ENCODE assay signal across 11 mouse cellular contexts in the genomic region with DNA sequence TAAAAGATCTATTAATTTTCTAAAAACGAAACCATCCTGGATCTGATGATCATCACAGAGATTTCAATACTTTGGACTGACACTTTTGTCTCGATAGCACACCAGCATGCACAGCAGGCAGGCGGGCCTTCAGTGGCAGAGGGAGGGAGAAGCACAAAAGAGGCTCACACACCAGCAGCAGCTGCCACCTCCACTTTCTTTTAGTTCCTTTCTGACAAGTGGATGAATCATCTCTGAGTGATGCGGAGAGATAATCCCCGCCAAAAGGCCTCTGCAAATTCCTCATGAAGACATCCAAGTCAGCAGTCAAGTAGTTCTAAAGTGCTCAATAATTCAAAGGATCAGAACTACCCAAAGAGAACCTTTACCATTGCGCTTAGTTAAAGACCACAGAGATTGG. TPM values are rescaled to one million over a fixed set of nuclear protein-coding genes. Genes with fewer than 3 reads are reported as not detected.
DNase-seq lines count a peak whose midpoint lies in the region; ATAC-seq lines count a peak whose summit lies in the region.
"Had no signal": no experiment of that assay in that cellular context is flagged by ENCODE, and none has a peak within 500 bp of the region (broad histone marks: within the 10 kb centered on the region; RNA-seq: fewer than 3 reads in every experiment).

No protein-coding gene starts in this region.

- WGBS in neural tube, embryonic 11.5 days, result 78% methylated on average over 6 of the region's 6 CpGs
- WGBS in hindbrain, embryonic 13.5 days, result 34% methylated on average over 6 of the region's 6 CpGs
- 40% methylated on average over 6 of the region's 6 CpGs for WGBS in neural tube, embryonic 15.5 days

- H3K9ac ChIP-seq in neural tube, embryonic 11.5 days (ENCODE audit: low read length), result no peak overlapping the region
- H3K9ac ChIP-seq in hindbrain, embryonic 13.5 days, result no peak overlapping the region
- H3K9ac ChIP-seq in neural tube, embryonic 15.5 days (replicated peaks), result no peak overlapping the region

- ATAC-seq in CD4-positive, CD25-positive, alpha-beta regulatory T cell, adult 4 months, result no peak
- no peak for ATAC-seq in neural tube, embryonic 11.5 days (ENCODE audit: insufficient read depth, low FRiP score, low TSS enrichment)
- no peak for ATAC-seq in hindbrain, embryonic 13.5 days (ENCODE audit: low FRiP score)
- ATAC-seq in neural tube, embryonic 15.5 days (ENCODE audit: low FRiP score), result no peak

- no peak overlapping the region for H3K4me3 ChIP-seq in neural tube, embryonic 11.5 days (ENCODE audit: low read depth, low read length)
- H3K4me3 ChIP-seq in hindbrain, embryonic 13.5 days, result no peak overlapping the region
- H3K4me3 ChIP-seq in neural tube, embryonic 15.5 days (replicated peaks), result no peak overlapping the region

- H3K4me1 ChIP-seq in neural tube, embryonic 11.5 days (ENCODE audit: control insufficient read depth, insufficient read depth, low read length), result peaks cover 28% of the 10 kb centered on the region
- H3K4me1 ChIP-seq in hindbrain, embryonic 13.5 days (replicated peaks), result peaks cover 83% of the 10 kb centered on the region
- H3K4me1 ChIP-seq in neural tube, embryonic 15.5 days, result peaks cover 76% of the 10 kb centered on the region

- peaks cover 9% of the 10 kb centered on the region for H3K36me3 ChIP-seq in neural tube, embryonic 11.5 days (ENCODE audit: control insufficient read depth, insufficient read depth, low read length)
- peaks cover 30% of the 10 kb centered on the region for H3K36me3 ChIP-seq in hindbrain, embryonic 13.5 days
- peaks cover 18% of the 10 kb centered on the region for H3K36me3 ChIP-seq in neural tube, embryonic 15.5 days

- peak; percentile 24 for DNase-seq in CD4-positive, CD25-positive, alpha-beta regulatory T cell, adult 2 months (ENCODE audit: low read depth, low spot score)
- no peak for DNase-seq in neural tube, embryonic 11.5 days (ENCODE audit: low spot score)
- no peak for DNase-seq in neural tube, embryonic 10.5 days (ENCODE audit: extremely low spot score, low spot score)
- no peak for DNase-seq in ovary, postnatal 10 days (ENCODE audit: low spot score)
- DNase-seq in urinary bladder, postnatal 4 days (ENCODE audit: low spot score in 2 of 2), result no peak
- DNase-seq: cerebellum, postnatal 14 days; gastrocnemius, postnatal 25 days; kidney, adult 18-20 months had no signal

- H3K9me3 ChIP-seq in neural tube, embryonic 11.5 days (ENCODE audit: control insufficient read depth, low read length), result no peaks in the 10 kb centered on the region
- no peaks in the 10 kb centered on the region for H3K9me3 ChIP-seq in hindbrain, embryonic 13.5 days
- H3K9me3 ChIP-seq in neural tube, embryonic 15.5 days (replicated peaks), result no peaks in the 10 kb centered on the region

- H3K27ac ChIP-seq in neural tube, embryonic 11.5 days (ENCODE audit: low read depth, low read length), result 0 out of 2 replicates have a peak overlapping the region, but pooled peaks have one; percentile 23
- peak overlapping the region; percentile 79 for H3K27ac ChIP-seq in hindbrain, embryonic 13.5 days
- H3K27ac ChIP-seq in neural tube, embryonic 15.5 days (replicated peaks), result peak overlapping the region; percentile 62

- no peak overlapping the region for H3K4me2 ChIP-seq in neural tube, embryonic 11.5 days (ENCODE audit: low read depth)
- 0 out of 2 replicates have a peak overlapping the region, but pooled peaks have one; percentile 9 for H3K4me2 ChIP-seq in hindbrain, embryonic 13.5 days
- H3K4me2 ChIP-seq in neural tube, embryonic 15.5 days, result no peak overlapping the region

- H3K27me3 ChIP-seq in neural tube, embryonic 11.5 days (ENCODE audit: control insufficient read depth, insufficient read depth, low read length), result no peaks in the 10 kb centered on the region
- no peaks in the 10 kb centered on the region for H3K27me3 ChIP-seq in hindbrain, embryonic 13.5 days
- H3K27me3 ChIP-seq in neural tube, embryonic 15.5 days (replicated peaks), result no peaks in the 10 kb centered on the region

RNA-seq across cellular contexts. Expression of a gene that starts 51.8 kb away (rescaled TPM):
- polyA plus RNA-seq in CD4-positive, CD25-positive, alpha-beta regulatory T cell, adult 4 months (2017; shearing (Covaris generic)), result 1 to 10 TPM; 2.9 to 7.7 TPM
- 0.46 and 0.76 TPM in 2 replicates for polyA plus RNA-seq in neural tube, embryonic 11.5 days (2014; fragmentation: Nextera tagmentation; extraction: Ambion mirVana)
- polyA plus RNA-seq in hindbrain, embryonic 13.5 days (2015; fragmentation: Nextera tagmentation; extraction: Ambion mirVana), result 1.6 and 2.0 TPM in 2 replicates
- 3.5 and 3.9 TPM in 2 replicates for polyA plus RNA-seq in neural tube, embryonic 15.5 days (2015; fragmentation: Nextera tagmentation; extraction: Ambion mirVana)

Comparison
In these comparisons a context has a peak if more than half of its experiments do, and no peak if none do; other contexts are left out.
1. H3K27ac ChIP-seq: peak in every context shown above with its lines; median percentile 79 in hindbrain, embryonic 13.5 days; 62 in neural tube, embryonic 15.5 days; 23 in neural tube, embryonic 11.5 days.